In the genomic region with DNA sequence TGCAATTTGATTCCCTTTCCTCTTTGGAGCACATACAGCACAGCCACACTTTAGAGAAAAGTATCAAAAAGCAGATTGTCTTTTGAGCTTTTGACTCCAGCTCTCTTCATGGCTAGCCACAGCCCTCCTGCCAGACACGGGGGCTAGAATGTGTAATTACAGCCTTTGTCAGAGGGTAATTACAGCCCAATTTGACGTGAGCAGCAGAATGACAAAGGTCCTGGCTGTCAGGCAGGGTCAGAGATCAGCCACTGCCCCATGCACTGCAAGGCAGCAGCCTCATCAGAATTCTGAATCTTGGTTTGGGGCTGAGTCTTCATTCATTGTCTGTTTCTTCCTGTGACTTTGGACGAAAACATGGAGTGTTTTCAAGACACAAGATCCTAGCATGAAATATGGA, we compare ENCODE assay signal across 28 mouse cellular contexts.
DNase-seq lines count a peak whose midpoint lies in the region; ATAC-seq and TF ChIP-seq lines count a peak whose summit lies in the region.
"Had no signal": no experiment of that assay in that cellular context is flagged by ENCODE, and none has a peak within 500 bp of the region (broad histone marks: within the 10 kb centered on the region; RNA-seq: fewer than 3 reads in every experiment).

No protein-coding gene starts in this region.

- H3K4me3 ChIP-seq in kidney, adult 2 months (ENCODE audit: insufficient read depth, low read depth, low read length), result no peak overlapping the region
- H3K4me3 ChIP-seq in kidney, embryonic 15.5 days (replicated peaks), result no peak overlapping the region
- H3K4me3 ChIP-seq in neural tube, embryonic 15.5 days (replicated peaks), result no peak overlapping the region
- no peak overlapping the region for H3K4me3 ChIP-seq in neural tube, embryonic 11.5 days (ENCODE audit: low read depth, low read length)
- H3K4me3 ChIP-seq: heart, embryonic 12.5 days; layer of hippocampus, adult 2 months; limb, embryonic 10.5 days; liver, embryonic 15.5 days; lung, embryonic 15.5 days; megakaryocyte, embryonic 14.5 days; neural tube, embryonic 13.5 days had no signal

- TF ChIP-seq CTCF in kidney, adult 2 months (conservative IDR thresholded peaks at IDR 0.05; ENCODE audit: insufficient read depth, insufficient read length, low read depth, low read length), result no peak

- no peaks in the 10 kb centered on the region for H3K36me3 ChIP-seq in kidney, adult 2 months (ENCODE audit: control insufficient read depth, insufficient read depth, low read length)
- H3K36me3 ChIP-seq in kidney, embryonic 15.5 days, result no peaks in the 10 kb centered on the region
- H3K36me3 ChIP-seq in neural tube, embryonic 15.5 days, result no peaks in the 10 kb centered on the region
- no peaks in the 10 kb centered on the region for H3K36me3 ChIP-seq in neural tube, embryonic 11.5 days (ENCODE audit: control insufficient read depth, insufficient read depth, low read length)
- H3K36me3 ChIP-seq: G1E; heart, embryonic 12.5 days; limb, embryonic 10.5 days; liver, embryonic 15.5 days; lung, embryonic 15.5 days; neural tube, embryonic 13.5 days had no signal

- H3K27ac ChIP-seq in kidney, adult 2 months (ENCODE audit: insufficient read depth, low read depth, low read length), result no peak overlapping the region
- H3K27ac ChIP-seq in kidney, embryonic 15.5 days, result no peak overlapping the region
- no peak overlapping the region for H3K27ac ChIP-seq in neural tube, embryonic 15.5 days (replicated peaks)
- no peak overlapping the region for H3K27ac ChIP-seq in neural tube, embryonic 11.5 days (ENCODE audit: low read depth, low read length)
- H3K27ac ChIP-seq: layer of hippocampus, adult 2 months; limb, embryonic 10.5 days; liver, embryonic 15.5 days; lung, embryonic 15.5 days; neural tube, embryonic 13.5 days had no signal

- intact Hi-C loops in heart, postnatal 10 days (cut with DNase I), result no loop called here

- H3K9ac ChIP-seq in kidney, embryonic 15.5 days, result no peak overlapping the region
- no peak overlapping the region for H3K9ac ChIP-seq in neural tube, embryonic 15.5 days (replicated peaks)
- H3K9ac ChIP-seq in neural tube, embryonic 11.5 days (ENCODE audit: low read length), result no peak overlapping the region
- H3K9ac ChIP-seq: heart, embryonic 12.5 days; liver, embryonic 15.5 days; lung, embryonic 15.5 days; neural tube, embryonic 13.5 days had no signal

- no peaks in the 10 kb centered on the region for H3K9me3 ChIP-seq in kidney, embryonic 15.5 days (replicated peaks)
- no peaks in the 10 kb centered on the region for H3K9me3 ChIP-seq in neural tube, embryonic 15.5 days (replicated peaks)
- no peaks in the 10 kb centered on the region for H3K9me3 ChIP-seq in neural tube, embryonic 11.5 days (ENCODE audit: control insufficient read depth, low read length)
- H3K9me3 ChIP-seq: heart, embryonic 12.5 days; limb, embryonic 10.5 days; liver, embryonic 15.5 days; lung, embryonic 15.5 days; megakaryocyte, embryonic 14.5 days; neural tube, embryonic 13.5 days had no signal

- H3K27me3 ChIP-seq in kidney, adult 2 months (replicated peaks; ENCODE audit: control insufficient read depth, insufficient read depth, low read length), result no peaks in the 10 kb centered on the region
- no peaks in the 10 kb centered on the region for H3K27me3 ChIP-seq in kidney, embryonic 15.5 days
- H3K27me3 ChIP-seq in neural tube, embryonic 15.5 days (replicated peaks), result no peaks in the 10 kb centered on the region
- no peaks in the 10 kb centered on the region for H3K27me3 ChIP-seq in neural tube, embryonic 11.5 days (ENCODE audit: control insufficient read depth, insufficient read depth, low read length)
- H3K27me3 ChIP-seq: CH12.LX; heart, embryonic 12.5 days; liver, embryonic 15.5 days; lung, embryonic 15.5 days; megakaryocyte, embryonic 14.5 days; neural tube, embryonic 13.5 days had no signal

- H3K4me2 ChIP-seq in kidney, embryonic 15.5 days, result no peak overlapping the region
- no peak overlapping the region for H3K4me2 ChIP-seq in neural tube, embryonic 15.5 days
- H3K4me2 ChIP-seq in neural tube, embryonic 11.5 days (ENCODE audit: low read depth), result no peak overlapping the region
- H3K4me2 ChIP-seq: heart, embryonic 12.5 days; liver, embryonic 15.5 days; lung, embryonic 15.5 days; neural tube, embryonic 13.5 days had no signal

- TF ChIP-seq POLR2A in kidney, adult 2 months (IDR thresholded peaks at IDR 0.05; ENCODE audit: low read depth, low read length), result no peak

- no peak for ATAC-seq in kidney, embryonic 15.5 days (replicated peaks; ENCODE audit: low FRiP score)
- ATAC-seq in neural tube, embryonic 15.5 days (ENCODE audit: low FRiP score), result no peak
- 0 out of 2 replicates have a peak, but pooled peaks have one; percentile 49 for ATAC-seq in neural tube, embryonic 11.5 days (ENCODE audit: insufficient read depth, low FRiP score, low TSS enrichment)
- ATAC-seq: activated CD4-positive, CD25-positive, alpha-beta regulatory T cell, adult 4 months; intestine, postnatal 0 days had no signal

- 14% methylated on average over 3 of the region's 3 CpGs for WGBS in kidney, adult 2 months
- 11% methylated on average over 3 of the region's 3 CpGs for WGBS in kidney, embryonic 15.5 days
- WGBS in neural tube, embryonic 15.5 days, result 8% methylated on average over 3 of the region's 3 CpGs
- WGBS in neural tube, embryonic 11.5 days, result 7% methylated on average over 3 of the region's 3 CpGs

- peaks cover 2% of the 10 kb centered on the region; the same call in 1 of the 2 replicates for H3K4me1 ChIP-seq in kidney, adult 2 months (ENCODE audit: control insufficient read depth, insufficient read depth, low read length)
- 0 out of 2 replicates have a peak, but pooled peaks cover 2% of the 10 kb centered on the region for H3K4me1 ChIP-seq in kidney, embryonic 15.5 days
- H3K4me1 ChIP-seq in neural tube, embryonic 15.5 days, result no peaks in the 10 kb centered on the region
- H3K4me1 ChIP-seq in neural tube, embryonic 11.5 days (ENCODE audit: control insufficient read depth, insufficient read depth, low read length), result no peaks in the 10 kb centered on the region; the same call in 1 of the 2 replicates
- H3K4me1 ChIP-seq: heart, embryonic 12.5 days; liver, embryonic 15.5 days; lung, embryonic 15.5 days; megakaryocyte, embryonic 14.5 days had no signal

- peak; percentile 20 for DNase-seq in kidney, adult 2 months
- peak; percentile 48 for DNase-seq in neural tube, embryonic 10.5 days (ENCODE audit: extremely low spot score, low spot score)
- peak; percentile 63 for DNase-seq in embryo, embryonic 11 days
- DNase-seq in neural tube, embryonic 11.5 days (ENCODE audit: low spot score), result peak; percentile 43
- DNase-seq in heart, postnatal 10 days, result no peak
- DNase-seq in urinary bladder, adult 18-20 months (ENCODE audit: low spot score in 2 of 2), result no peak
- DNase-seq: adrenal gland, postnatal 36 days; B cell, adult 2 months; cerebellum, adult 11-12 months; cerebellum, postnatal 10 days; gastrocnemius, postnatal 25 days; heart, adult 18-20 months; heart, postnatal 14 days; liver; lung, postnatal 36 days had no signal

Comparison
In these comparisons a context has a peak if more than half of its experiments do, and no peak if none do; other contexts are left out.
1. DNase-seq: peak in kidney, adult 2 months (single experiment), neural tube, embryonic 10.5 days (single experiment), embryo, embryonic 11 days (single experiment) and neural tube, embryonic 11.5 days (single experiment); none in heart, postnatal 10 days (0 of 2) and urinary bladder, adult 18-20 months (0 of 2).